Mouse (Mus musculus): ENCODE measurements around the gene Prdm9. TPM values are rescaled to one million over a fixed set of nuclear protein-coding genes. Genes with fewer than 3 reads are reported as not detected.
A peak's percentile ranks its signal among the peaks of the same experiment; 100 is the strongest.
"Not testable (repeated sequence)": the region's sequence is repeated elsewhere in the genome, so short reads cannot be mapped to it uniquely, and the experiment has no call there.

Gene Prdm9
- polyA plus RNA-seq, 1 experiment from 2014 or later = 2.7 TPM

GRCm38 (mm10) chr17:15559946-15560345 lies 4.2 kb downstream of the Prdm9 start:
- peaks cover 7% of the 10 kb centered on the region for H3K4me1 ChIP-seq
- H3K9me3 ChIP-seq = no peaks in the 10 kb centered on the region
- H3K27ac ChIP-seq = no peak overlapping the region
- no peaks in the 10 kb centered on the region for H3K36me3 ChIP-seq (replicated peaks)
- H3K9ac ChIP-seq = no peak overlapping the region
- 91% methylated on average over 2 of the region's 2 CpGs for WGBS
- H3K27me3 ChIP-seq (replicated peaks) = no peaks in the 10 kb centered on the region
- ATAC-seq (replicated peaks) = no peak
- H3K4me2 ChIP-seq = no peak overlapping the region
- H3K4me3 ChIP-seq = no peak overlapping the region

GRCm38 (mm10) chr17:15549713-15550112 lies 14.4 kb downstream of the Prdm9 start:
- Histone ChIP-seq H3K4me2 (no peak overlapping the region), H3K4me3 (no peak overlapping the region), H3K27ac (no peak overlapping the region), H3K36me3 (replicated peaks) (no peaks in the 10 kb centered on the region), H3K27me3 (replicated peaks) (no peaks in the 10 kb centered on the region), H3K9ac (no peak overlapping the region), H3K9me3 (no peaks in the 10 kb centered on the region; the same call in 1 of the 2 replicates), H3K4me1 (no peaks in the 10 kb centered on the region)
- WGBS = 28% methylated on average over 1 of the region's 1 CpGs
- no peak for ATAC-seq (replicated peaks)

GRCm38 (mm10) chr17:15546440-15546839 lies 17.7 kb downstream of the Prdm9 start:
- Histone ChIP-seq H3K9ac (no peak overlapping the region), H3K4me1 (no peaks in the 10 kb centered on the region), H3K9me3 (no peaks in the 10 kb centered on the region; the same call in 1 of the 2 replicates), H3K27ac (no peak overlapping the region), H3K4me2 (no peak overlapping the region), H3K4me3 (no peak overlapping the region), H3K27me3 (replicated peaks) (no peaks in the 10 kb centered on the region), H3K36me3 (replicated peaks) (no peaks in the 10 kb centered on the region)
- no peak for ATAC-seq (replicated peaks)
- WGBS = 75% methylated on average over 4 of the region's 4 CpGs

- not testable (repeated sequence) for H3K9ac ChIP-seq; H3K4me1 ChIP-seq; H3K4me3 ChIP-seq; H3K27me3 ChIP-seq (replicated peaks); H3K9me3 ChIP-seq; H3K36me3 ChIP-seq (replicated peaks); H3K27ac ChIP-seq; ATAC-seq (replicated peaks); H3K4me2 ChIP-seq
- WGBS = 64% methylated on average over 4 of the region's 4 CpGs
Measured at GRCm38 (mm10) chr17:15543868-15544267, 20.3 kb downstream of the Prdm9 start.

GRCm38 (mm10) chr17:15540309-15540708 lies 23.8 kb downstream of the Prdm9 start:
- Histone ChIP-seq H3K9me3 (no peaks in the 10 kb centered on the region), H3K4me3 (no peak overlapping the region), H3K27ac (no peak overlapping the region), H3K4me1 (peaks cover 4% of the 10 kb centered on the region; the same call in 1 of the 2 replicates), H3K27me3 (replicated peaks) (peaks cover 5% of the 10 kb centered on the region; the same call in 1 of the 2 replicates), H3K9ac (no peak overlapping the region), H3K36me3 (replicated peaks) (no peaks in the 10 kb centered on the region), H3K4me2 (no peak overlapping the region)
- no peak for ATAC-seq (replicated peaks)
- 83% methylated on average over 4 of the region's 4 CpGs for WGBS

- ATAC-seq (replicated peaks) = peak; percentile 63
- peak overlapping the region; percentile 45 for H3K4me3 ChIP-seq
Measured at GRCm38 (mm10) chr17:15536457-15536904, 27.7 kb downstream of the Prdm9 start.

GRCm38 (mm10) chr17:15535943-15536342 lies 28.2 kb downstream of the Prdm9 start:
- WGBS = 19% methylated on average over 8 of the region's 8 CpGs

More at GRCm38 (mm10) chr17:15536457-15536904, 27.7 kb downstream of the Prdm9 start:
- H3K9ac ChIP-seq = peak overlapping the region; percentile 35
- no peak overlapping the region for H3K27ac ChIP-seq
- peaks cover 9% of the 10 kb centered on the region; the same call in 1 of the 2 replicates for H3K27me3 ChIP-seq (replicated peaks)
- no peaks in the 10 kb centered on the region for H3K36me3 ChIP-seq (replicated peaks)
- peak overlapping the region; percentile 86 for H3K4me2 ChIP-seq
- no peaks in the 10 kb centered on the region for H3K9me3 ChIP-seq
- under 1% methylated on average over 33 of the region's 33 CpGs for WGBS
- peaks cover 4% of the 10 kb centered on the region; the same call in 1 of the 2 replicates for H3K4me1 ChIP-seq

GRCm38 (mm10) chr17:15535162-15535800 lies 28.9 kb downstream of the Prdm9 start:
- Histone ChIP-seq H3K4me2 (no peak overlapping the region; the same call in 1 of the 2 replicates), H3K4me3 (no peak overlapping the region), H3K27ac (no peak overlapping the region), H3K9me3 (no peaks in the 10 kb centered on the region), H3K4me1 (peaks cover 4% of the 10 kb centered on the region; the same call in 1 of the 2 replicates), H3K9ac (no peak overlapping the region), H3K27me3 (replicated peaks) (peaks cover 9% of the 10 kb centered on the region; the same call in 1 of the 2 replicates), H3K36me3 (replicated peaks) (no peaks in the 10 kb centered on the region)
- 74% methylated on average over 11 of the region's 11 CpGs for WGBS
- no peak for ATAC-seq (replicated peaks)

More at GRCm38 (mm10) chr17:15535943-15536342, 28.2 kb downstream of the Prdm9 start:
- no peak overlapping the region; the same call in 1 of the 2 replicates for H3K9ac ChIP-seq
- peak overlapping the region; percentile 86 for H3K4me2 ChIP-seq
- H3K27me3 ChIP-seq (replicated peaks) = peaks cover 9% of the 10 kb centered on the region; the same call in 1 of the 2 replicates
- H3K36me3 ChIP-seq (replicated peaks) = no peaks in the 10 kb centered on the region
- ATAC-seq (replicated peaks) = 0 out of 2 replicates have a peak, but pooled peaks have one; percentile 17
- H3K9me3 ChIP-seq = no peaks in the 10 kb centered on the region
- peaks cover 4% of the 10 kb centered on the region; the same call in 1 of the 2 replicates for H3K4me1 ChIP-seq
- H3K4me3 ChIP-seq = peak overlapping the region; percentile 45
- no peak overlapping the region for H3K27ac ChIP-seq

- 4% methylated on average over 5 of the region's 5 CpGs for WGBS
- Histone ChIP-seq H3K9ac (no peak overlapping the region), H3K36me3 (replicated peaks) (no peaks in the 10 kb centered on the region; the same call in 1 of the 2 replicates), H3K9me3 (no peaks in the 10 kb centered on the region), H3K4me3 (no peak overlapping the region), H3K4me1 (peaks cover 19% of the 10 kb centered on the region), H3K27me3 (replicated peaks) (peaks cover 3% of the 10 kb centered on the region; the same call in 1 of the 2 replicates), H3K4me2 (no peak overlapping the region), H3K27ac (no peak overlapping the region)
- ATAC-seq (replicated peaks) = 0 out of 2 replicates have a peak, but pooled peaks have one; percentile 12
Measured at GRCm38 (mm10) chr17:15530141-15530540, 34.0 kb downstream of the Prdm9 start.

- Histone ChIP-seq H3K4me2 (no peak overlapping the region), H3K4me3 (no peak overlapping the region), H3K9me3 (no peaks in the 10 kb centered on the region), H3K36me3 (replicated peaks) (peaks cover 5% of the 10 kb centered on the region), H3K9ac (no peak overlapping the region), H3K4me1 (peaks cover 19% of the 10 kb centered on the region), H3K27ac (no peak overlapping the region), H3K27me3 (replicated peaks) (no peaks in the 10 kb centered on the region)
- no peak for ATAC-seq (replicated peaks)
- 89% methylated on average over 2 of the region's 2 CpGs for WGBS
Measured at GRCm38 (mm10) chr17:15528887-15529286, 35.3 kb downstream of the Prdm9 start.

- ATAC-seq (replicated peaks) = no peak
- peaks cover 19% of the 10 kb centered on the region for H3K4me1 ChIP-seq
- H3K4me2 ChIP-seq = peak overlapping the region; percentile 63
- no peaks in the 10 kb centered on the region for H3K27me3 ChIP-seq (replicated peaks)
- peak overlapping the region; percentile 89; the same call in 1 of the 2 replicates for H3K9ac ChIP-seq
- WGBS = 60% methylated on average over 3 of the region's 3 CpGs
- no peaks in the 10 kb centered on the region for H3K9me3 ChIP-seq
- peaks cover 12% of the 10 kb centered on the region for H3K36me3 ChIP-seq (replicated peaks)
- H3K4me3 ChIP-seq = peak overlapping the region; percentile 81
- peak overlapping the region; percentile 80 for H3K27ac ChIP-seq
Measured at GRCm38 (mm10) chr17:15527811-15528136, 36.4 kb downstream of the Prdm9 start.

- H3K9ac ChIP-seq = peak within 1 kb of the TSS; percentile 89
- H3K27ac ChIP-seq = peak within 1 kb of the TSS; percentile 80
- WGBS = under 1% methylated on average over 50 of the region's 55 CpGs
- peak; percentile 97 for ATAC-seq (replicated peaks)
- H3K4me2 ChIP-seq = peak within 1 kb of the TSS; percentile 63
- H3K27me3 ChIP-seq (replicated peaks) = no peaks in the 10 kb centered on the region
- peaks cover 19% of the 10 kb centered on the region for H3K4me1 ChIP-seq
- H3K4me3 ChIP-seq = peak within 1 kb of the TSS; percentile 81
- peaks cover 17% of the 10 kb centered on the region for H3K36me3 ChIP-seq (replicated peaks)
- H3K9me3 ChIP-seq = no peaks in the 10 kb centered on the region
Measured at GRCm38 (mm10) chr17:15526986-15527810, 37.0 kb downstream of the Prdm9 start, which contains the start of gene Pdcd2. Gene Pdcd2, minus strand, starts transcription at chr17:15527301.

Measured in midbrain, embryonic 15.5 days (tissue).